Mouse (Mus musculus) adrenal gland (tissue): ENCODE results near the gene Aldh1l1.

Source experiments
- intact Hi-C: fragments of 180-260 bp; cut with DNase I; formaldehyde crosslinking; loops from one replicate; pipeline ENCODE4 v1.15.1; 2025
- long read RNA-seq, 2 experiments: library from polyadenylated mRNA; unstranded; transcript quantifications; one replicate each; pipeline ENCODE4 v2.0.0; 2020; ENCODE audit warnings: borderline replicate concordance in 1 of 2; ENCODE audit not compliant: insufficient replicate concordance in 1 of 2

Aldh1l1 gene
- long read RNA-seq, experiment 1, full-length matches to known transcripts, result 60 of 88 reads
- long read RNA-seq, experiment 1, partial matches to known transcripts, result 15 of 88 reads
- long read RNA-seq, experiment 1, other reads (novel, unspliced or antisense), result 13 of 88 reads
- long read RNA-seq, experiment 2, full-length matches to known transcripts, result 33 of 61 reads
- long read RNA-seq, experiment 2, partial matches to known transcripts, result 19 of 61 reads
- long read RNA-seq, experiment 2, other reads (novel, unspliced or antisense), result 9 of 61 reads

DNA sequence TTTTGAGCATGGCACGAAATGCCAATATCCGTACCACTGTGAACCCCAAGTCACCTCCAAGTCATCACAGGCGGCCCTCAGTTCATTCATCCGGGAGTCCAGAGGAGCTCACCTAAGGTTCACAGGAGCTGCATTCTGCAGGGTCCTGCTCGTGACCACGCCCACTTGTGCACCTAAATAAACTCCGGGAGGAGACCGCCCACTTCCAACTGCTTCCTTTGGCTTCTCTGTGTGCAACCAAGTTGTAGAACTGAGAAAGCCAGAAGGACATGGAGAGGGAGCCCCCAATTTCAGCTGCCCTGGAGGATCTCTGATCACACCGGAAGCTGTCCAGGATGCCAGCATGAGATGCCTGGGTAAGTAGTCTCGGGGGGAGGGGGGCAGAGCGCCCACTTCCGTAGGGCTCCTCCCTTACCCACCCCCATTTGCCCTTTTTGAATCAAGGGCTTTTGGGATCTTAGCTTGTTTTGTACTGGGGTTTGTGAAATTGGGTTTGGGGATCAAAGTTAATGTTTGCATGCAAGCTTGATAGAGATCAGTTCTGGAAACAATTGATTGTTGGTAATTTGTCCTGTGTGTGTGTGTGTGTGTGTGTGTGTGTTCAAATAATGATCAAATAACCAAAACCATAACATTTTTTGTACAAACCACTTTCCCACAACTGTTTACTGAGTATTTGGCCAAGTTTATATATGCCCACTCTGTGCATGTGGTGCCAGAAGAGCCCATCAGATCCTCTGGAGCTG is at the start of gene Aldh1l1:
TSS of gene Aldh1l1 (plus strand) at position 252 of the 746 bp plus-strand sequence.
- intact Hi-C loops, result no loop called here

DNA sequence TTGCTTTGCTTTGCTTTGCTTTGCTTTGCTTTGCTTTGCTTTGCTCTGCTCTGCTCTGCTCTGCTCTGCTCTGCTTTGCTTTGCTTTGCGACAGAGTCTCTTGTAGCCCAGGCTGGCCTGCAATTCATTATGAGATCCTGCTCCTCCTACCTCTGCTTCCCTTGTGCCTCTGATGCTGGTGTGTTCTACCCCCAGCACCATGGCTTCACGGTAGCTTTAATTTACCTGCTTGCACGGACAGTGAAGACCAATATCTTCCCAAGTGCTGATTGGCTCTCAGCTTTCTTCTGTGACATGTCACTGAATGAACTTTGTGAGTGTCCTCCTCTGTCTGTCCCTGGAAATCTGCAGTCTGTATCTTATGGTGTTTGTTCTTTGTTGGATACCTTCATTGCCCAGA is 49.2 kb upstream of the Aldh1l1 start:
- intact Hi-C loops, result no loop called here

DNA sequence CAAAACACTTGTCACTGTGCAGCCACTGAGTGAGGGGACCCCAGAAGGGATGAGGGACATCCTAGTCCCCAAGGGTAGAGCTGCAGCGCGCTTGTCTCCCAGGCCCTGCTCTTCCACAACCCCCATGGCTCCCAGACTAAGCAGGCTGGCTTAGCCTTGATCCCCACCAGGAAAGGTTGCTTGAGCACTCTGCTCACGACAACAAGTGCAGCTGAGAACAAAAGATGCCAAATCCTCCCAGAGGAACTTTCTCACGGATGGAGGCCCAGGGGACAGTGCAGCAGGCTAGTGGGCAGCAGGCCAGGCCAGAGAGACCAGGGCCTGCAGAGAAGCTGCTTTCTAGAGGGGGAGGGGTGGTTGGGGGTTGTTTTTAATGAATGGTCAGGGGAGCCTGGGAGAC is 39.3 kb upstream of the Aldh1l1 start:
- intact Hi-C loops, result no loop called here

DNA sequence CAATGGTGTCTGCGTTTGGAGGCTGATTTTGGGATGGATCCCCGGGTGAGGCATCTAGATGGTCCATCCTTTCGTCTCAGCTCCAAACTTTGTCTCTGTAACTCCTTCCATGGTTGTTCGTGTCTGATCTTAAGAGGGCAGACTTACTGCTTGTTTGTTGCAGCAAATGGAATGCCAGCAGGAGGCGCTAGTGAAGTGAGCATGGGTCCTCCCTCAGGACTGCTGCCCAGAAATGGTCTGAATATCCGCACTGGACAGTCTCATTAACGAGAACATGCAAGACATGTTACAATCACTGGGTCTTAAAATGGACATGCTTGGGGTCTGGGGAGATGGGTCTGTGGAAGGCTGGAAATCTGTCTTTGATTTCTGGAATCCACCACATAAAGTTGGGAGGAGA is 36.0 kb upstream of the Aldh1l1 start:
- intact Hi-C loops, result loop anchor here (1.0 to 5.0 kb wide), 2 partner anchors 65 to 127 kb away; no protein-coding TSS in a partner anchor

DNA sequence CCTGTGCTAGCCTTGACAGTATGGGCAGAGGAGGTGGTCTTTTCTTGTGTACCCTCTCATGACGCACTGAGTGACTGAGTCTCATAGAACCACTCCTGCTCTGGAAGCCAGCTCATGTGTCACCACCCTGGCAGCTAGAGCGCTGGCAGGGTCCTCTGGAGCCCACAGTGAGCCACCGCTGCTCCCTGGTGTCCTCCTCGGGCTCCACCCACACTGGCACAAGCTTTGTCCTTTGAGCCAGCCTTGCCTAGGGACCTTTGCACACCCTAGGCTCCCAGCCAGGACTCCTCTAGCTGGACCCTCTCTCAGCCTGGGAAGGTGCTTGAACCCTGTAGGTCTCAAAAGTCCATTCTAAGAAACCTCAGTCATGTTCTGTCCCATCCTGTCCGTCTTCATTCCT is 35.5 kb upstream of the Aldh1l1 start:
- intact Hi-C loops, result loop anchor here (1.0 to 5.0 kb wide), 2 partner anchors 65 to 127 kb away; no protein-coding TSS in a partner anchor

DNA sequence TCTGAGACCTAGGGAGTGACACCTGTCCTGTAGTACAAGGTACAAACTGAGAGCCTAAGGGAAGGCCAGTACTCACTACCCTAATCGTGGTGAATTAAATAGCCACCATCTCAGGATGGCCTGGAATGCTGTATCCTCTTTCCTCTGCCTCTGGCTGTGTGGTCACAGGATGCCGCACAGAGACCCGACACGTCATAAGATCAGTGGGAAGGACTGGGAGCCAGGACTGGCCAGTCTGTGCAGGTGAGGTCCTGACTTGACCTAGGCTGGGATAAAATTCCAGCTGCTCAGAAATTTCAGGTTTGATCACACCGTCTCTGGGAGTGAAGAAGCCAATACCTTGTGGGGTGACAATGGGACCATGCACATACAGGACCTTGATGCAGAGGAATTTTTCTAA is 34.7 kb upstream of the Aldh1l1 start:
- intact Hi-C loops, result loop anchor here (5.0 kb wide), 1 partner anchor 126 kb away; no protein-coding TSS in a partner anchor

DNA sequence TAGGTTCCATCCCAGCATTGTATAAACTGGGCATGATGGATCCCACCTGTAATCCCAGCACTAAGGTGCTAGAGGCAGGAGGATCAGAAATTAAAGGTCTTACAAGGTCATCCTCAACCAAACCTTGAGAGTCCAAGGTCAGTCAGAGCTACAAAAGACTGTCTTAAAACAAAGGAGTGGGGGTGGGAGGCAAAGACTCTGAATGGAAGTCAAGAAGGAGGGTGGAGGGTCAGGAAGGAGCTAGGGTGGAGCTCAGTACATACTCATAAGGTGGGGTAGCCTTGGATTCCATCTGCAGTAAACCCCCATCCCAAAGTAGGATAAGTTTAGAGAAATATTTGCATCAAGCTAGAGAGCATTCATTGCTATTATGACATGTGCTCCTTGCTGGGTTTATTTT is 33.6 kb upstream of the Aldh1l1 start:
- intact Hi-C loops, result loop anchor here (5.0 kb wide), 1 partner anchor 125 kb away; no protein-coding TSS in a partner anchor

DNA sequence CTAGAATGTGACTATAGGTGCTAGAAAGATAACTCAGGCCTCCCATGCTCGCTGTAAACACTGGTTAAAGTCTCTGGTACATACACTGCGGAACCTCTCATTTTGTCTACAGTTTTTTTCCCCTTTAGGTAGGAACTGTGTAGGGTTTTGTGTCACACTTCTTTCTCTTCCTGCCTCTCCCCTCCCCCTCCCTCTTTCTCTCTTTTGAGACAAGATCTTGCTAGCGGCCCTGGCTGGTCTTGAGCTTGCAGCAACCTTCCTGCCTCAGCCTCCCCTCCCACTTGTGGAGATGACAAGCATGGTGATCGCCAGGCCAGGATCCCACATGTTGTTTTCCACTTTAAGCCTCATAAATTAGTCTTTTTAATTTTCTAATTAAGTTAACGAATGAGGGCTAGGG is 32.5 kb upstream of the Aldh1l1 start:
- intact Hi-C loops, result loop anchor here (5.0 kb wide), 1 partner anchor 124 kb away; no protein-coding TSS in a partner anchor

DNA sequence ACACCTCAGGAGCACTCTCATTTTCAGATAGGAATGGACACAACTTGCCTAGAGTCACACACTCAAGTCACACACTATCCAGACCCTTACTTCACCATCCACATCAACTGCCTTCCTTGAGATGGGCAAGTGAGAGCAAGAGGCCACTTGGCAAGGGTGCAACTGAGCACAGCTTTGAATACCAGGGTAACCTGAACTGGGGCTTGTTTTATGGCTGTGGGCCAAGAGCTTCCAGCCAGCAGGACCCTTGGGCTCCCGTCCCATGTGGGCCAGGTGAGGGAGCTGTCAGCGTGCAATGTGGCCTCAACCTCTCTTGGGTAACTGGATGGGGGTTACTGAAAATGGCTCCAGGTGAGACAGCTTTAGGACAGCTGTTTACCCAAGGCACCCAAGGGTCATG is 28.8 kb upstream of the Aldh1l1 start:
- intact Hi-C loops, result no loop called here

DNA sequence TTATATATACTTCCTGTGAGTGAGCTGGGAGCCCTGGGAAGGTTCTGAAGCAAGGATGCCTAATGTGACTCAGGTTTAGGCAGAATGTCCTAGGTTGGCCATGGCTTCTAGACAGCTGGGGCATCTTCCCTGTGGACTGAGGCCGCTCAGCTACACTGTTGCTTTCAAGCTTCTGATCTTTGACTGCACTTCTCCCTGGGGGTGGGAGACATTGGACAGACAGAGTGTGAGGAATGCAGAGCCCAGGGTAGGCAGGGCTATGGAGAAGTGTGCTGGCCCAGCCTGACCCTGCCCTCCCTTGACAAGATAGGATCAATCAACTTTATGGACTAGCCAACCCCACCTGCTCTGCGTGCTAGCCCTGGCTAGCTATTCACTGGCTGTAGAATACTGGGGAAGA is 25.0 kb upstream of the Aldh1l1 start:
- intact Hi-C loops, result no loop called here

DNA sequence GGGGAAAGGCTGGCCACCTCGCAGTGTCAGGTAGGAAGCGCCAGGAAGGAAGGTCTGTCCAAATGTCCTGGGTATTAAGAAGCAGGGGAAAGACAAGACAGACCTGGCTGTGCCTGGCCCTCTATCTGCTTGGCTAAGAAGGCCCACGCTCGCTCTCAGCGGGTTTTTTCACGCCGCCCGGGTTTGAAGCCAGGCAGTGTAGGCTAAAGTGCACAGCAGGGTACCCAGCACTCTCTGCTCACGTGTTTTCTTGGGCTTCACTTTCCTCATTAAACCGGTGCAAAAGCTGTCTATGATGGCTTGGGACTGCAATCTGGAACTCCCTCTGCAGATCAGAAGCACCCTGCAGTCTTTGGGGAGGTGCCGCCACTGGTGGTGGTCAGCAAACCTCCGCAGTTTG is 24.5 kb upstream of the Aldh1l1 start:
- intact Hi-C loops, result no loop called here

DNA sequence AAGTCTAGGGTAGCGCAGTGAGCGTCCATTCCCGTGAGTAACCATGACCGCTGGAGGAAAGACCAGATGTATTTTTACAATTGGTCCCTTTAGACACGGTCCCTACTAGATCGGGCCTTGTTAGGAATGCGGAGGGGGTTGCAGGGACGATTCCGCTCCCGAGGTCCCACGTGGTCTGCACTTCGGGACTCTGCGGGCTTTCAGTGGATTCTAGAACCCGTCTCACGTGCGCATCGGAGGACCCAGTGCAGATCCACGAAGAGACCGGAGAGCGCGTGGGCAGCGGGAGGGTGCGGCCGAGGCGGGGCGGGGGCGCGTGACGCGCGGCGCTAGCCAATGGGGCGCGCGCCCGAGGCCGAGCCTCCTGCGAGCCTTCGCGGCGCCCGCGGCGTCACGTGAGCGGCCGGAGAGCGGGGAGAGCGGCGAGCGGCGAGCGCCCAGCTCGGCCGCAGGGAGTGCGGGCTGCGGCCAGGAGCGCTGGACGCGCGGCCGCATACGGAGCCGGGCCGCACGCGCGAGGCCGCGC is 24.0 kb upstream of the Aldh1l1 start, which contains the start of gene Klf15:
TSS of gene Klf15 (plus strand) at position 396 of the 526 bp plus-strand sequence.
- intact Hi-C loops, result no loop called here

DNA sequence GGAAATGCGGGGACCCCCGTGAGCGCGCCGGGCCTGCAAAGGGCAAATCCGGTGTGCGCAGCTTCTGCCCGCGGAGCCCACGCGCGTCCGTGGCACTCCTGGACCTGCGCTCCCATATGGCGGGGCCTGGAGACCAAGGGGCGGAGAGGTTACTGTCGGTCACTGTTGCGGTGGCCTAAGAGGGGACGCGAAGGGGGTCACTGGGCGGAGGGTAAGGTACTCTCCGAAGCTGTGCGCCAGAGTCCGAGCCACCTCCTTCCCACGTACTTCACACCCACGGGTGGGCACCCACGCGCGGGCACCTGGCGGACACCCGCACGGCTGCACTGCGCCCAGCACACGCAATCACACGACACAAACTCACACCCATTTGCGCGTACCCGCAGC is 23.4 kb upstream of the Aldh1l1 start:
- intact Hi-C loops, result no loop called here

DNA sequence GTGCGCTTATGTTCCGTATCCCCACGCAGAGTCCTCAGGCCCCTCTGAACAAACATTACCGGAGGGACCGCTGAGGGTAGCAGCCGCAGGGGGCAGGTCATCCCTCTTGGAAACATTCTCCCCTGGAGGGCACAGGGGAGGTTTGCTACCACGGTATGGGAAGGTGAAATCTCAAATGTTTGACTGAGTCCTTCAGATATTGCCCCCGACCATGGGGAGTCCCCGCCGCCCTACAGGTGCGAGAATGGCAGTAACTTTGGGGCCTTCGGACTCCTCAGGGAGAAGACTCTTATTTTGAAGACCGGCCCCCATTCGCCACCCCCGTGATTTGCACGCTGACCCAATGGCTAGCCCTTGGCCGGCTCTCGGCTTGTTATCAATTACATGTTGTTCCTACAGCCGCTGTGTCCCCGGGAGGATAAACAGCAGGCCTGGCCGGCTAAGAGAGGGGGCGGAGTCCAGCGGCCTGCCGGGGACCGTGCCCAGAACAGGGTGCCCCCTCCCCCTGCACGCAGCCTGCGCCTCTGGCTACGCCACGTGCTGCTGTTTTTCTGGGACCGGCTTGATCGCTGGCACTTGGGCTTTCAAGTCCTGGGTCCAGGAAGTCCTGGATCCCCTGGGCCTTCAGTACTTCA is 22.9 kb upstream of the Aldh1l1 start:
- intact Hi-C loops, result no loop called here

DNA sequence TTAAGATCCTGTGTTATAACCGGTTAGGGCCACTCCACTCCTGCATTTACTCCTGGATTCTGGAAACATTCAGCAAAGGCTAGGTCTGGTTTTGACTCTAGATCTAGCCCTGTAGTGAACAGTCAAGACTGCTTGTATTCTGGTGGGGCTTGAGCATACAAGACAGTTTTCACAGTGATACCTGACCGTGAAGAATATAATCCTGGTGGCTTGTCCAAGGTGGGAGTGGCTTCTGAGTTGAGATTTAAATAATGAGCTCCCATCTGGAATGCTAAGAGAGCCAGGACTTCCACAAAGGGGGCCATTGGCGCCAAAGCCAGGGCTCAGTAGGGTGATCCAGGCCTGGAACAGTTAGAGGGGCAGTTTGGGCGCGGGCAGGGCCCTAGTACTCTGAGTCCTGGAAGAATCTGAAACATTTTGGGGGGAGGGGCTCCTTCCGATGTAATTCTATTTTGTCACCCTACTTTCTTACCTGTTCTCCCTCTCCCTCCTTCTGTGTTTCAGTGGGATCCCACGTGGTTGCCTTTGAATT is 22.3 kb upstream of the Aldh1l1 start:
- intact Hi-C loops, result no loop called here

DNA sequence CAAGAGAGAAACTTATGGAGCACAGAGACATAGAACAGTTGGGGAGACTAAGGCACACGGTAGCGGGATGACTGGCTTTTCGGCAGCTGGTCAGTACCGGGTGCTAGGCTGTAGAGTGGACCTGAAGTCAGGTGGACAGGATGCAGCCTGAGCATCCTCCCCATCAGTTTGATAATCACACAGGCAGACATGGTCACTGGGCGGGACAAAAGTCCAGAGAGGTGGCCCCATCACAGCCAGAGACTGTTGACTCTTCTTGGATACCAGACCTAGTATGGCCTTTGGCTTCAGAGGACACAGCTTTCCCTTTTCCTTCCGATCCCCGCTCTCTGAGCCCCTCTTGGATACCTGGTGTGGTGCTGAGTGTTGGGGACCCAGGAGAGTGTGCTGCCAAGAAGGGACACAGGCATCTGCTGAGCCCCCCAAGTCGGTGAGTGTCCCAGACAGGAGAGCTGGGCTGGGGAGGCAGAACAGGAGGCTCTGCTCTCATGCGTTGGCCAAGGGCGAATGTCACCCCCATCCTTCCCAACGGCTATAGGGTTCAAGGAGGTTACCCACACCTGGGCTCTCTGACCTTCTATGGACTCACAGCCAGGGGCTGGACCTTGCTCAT is 21.1 kb upstream of the Aldh1l1 start:
- intact Hi-C loops, result no loop called here

DNA sequence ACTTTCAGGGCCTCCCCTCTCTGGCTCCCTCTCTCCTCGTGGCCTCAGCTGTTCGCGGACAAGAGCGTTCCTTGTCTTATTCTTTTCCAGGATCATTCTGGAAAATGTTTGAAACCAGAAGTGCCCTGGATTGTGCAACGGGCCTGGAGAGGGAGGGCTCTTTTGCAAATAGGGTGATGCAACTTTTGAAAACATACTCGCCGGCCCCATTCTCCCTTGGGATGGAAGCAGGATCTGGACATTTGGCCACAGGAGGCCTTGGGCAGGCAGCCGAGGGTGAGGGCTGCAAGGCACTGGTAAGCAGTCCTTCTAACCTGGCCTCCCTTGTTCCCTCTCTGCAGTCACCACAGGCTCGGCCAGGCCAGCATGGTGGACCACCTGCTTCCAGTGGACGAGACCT is 20.1 kb upstream of the Aldh1l1 start:
- intact Hi-C loops, result no loop called here

DNA sequence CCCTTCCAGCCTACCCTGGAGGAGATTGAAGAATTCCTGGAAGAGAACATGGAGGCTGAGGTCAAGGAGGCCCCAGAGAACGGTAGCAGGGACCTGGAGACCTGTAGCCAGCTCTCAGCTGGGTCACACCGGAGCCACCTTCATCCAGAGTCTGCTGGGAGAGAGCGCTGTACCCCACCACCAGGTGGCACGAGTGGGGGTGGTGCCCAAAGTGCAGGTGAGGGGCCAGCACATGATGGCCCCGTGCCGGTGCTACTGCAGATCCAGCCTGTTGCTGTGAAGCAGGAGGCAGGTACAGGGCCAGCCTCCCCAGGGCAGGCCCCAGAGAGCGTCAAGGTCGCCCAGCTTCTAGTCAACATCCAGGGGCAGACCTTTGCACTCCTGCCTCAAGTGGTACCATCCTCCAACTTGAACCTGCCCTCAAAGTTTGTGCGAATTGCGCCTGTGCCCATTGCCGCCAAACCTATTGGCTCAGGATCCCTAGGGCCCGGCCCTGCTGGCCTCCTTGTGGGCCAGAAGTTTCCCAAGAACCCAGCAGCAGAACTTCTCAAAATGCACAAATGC is 19.3 kb upstream of the Aldh1l1 start:
- intact Hi-C loops, result no loop called here

DNA sequence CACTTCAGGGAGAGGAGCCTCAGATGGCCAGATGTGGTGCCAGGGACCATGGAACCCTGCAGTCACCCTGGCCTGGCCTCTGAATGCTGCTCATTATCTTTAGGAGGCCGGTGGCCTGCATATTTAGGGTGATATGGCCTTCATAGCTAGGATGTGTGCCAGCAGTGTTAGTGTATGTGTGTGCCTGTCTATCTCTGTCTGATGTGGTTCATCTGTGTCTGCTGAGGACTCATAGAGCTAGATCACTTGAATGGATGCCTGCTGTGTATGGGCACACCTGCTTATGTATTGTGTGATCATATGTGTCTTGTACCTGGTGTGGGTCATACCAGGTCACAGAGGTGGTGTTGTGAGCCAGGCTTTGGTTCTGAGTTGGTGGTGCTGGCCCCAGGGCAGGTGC is 18.0 kb upstream of the Aldh1l1 start:
- intact Hi-C loops, result no loop called here

DNA sequence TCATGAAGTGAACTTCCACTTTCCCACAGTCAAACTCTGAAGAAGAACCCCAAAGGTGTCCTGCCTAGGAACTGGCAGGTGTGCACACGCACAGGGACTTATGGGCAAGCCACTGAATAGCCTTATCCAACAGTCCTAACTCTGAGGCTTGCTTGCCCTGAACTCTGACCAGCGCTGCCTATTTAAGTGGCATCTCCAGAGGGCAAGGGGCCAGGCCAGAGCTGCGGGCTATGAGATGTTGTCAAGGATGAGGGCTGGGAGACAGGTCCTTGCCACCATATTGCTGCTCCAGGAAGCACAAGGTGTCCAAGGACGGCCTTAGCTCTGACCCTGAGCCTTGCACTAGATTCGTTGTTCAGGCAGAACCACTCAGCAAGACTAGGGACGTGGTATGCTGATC is 17.2 kb upstream of the Aldh1l1 start:
- intact Hi-C loops, result no loop called here

DNA sequence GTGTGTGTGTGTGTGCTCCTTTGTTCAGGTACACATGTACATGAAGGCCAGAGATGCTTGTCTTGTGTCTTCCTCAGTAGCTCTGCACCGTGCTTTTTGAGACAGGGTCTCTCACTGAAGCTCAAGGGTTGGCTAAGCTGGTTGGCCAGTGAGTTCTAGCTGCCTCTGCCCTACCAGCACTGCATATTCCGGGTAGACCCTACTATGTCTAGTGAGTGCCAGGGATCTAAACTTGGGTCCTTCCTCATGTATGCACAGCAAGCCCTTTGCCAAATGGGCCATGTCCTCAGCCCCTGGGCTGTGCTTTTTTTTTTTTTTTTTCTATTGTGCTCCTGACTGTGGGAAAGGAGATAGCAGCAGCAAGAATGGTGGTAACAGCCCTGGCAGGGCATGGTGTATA is 16.0 kb upstream of the Aldh1l1 start:
- intact Hi-C loops, result no loop called here
